Mouse (Mus musculus) kidney, embryonic 16.5 days (tissue): Measurements from ENCODE around the gene Acap2. TPM values are rescaled to one million over a fixed set of nuclear protein-coding genes. Genes with fewer than 3 reads are reported as not detected.

Source experiments
- ATAC-seq: fragments of 200-750 bp; cut with Nextera tagmentation; 2 replicates; pipeline ENCODE4 v1.8.0; 2017; ENCODE audit warnings: moderate TSS enrichment; ENCODE audit not compliant: low FRiP score, low TSS enrichment
- H3K27ac ChIP-seq: fragments of 300-500 bp; sonication (generic); 2 replicates; pipeline ENCODE4 v1.5.1; 2014; ENCODE audit warnings: low read length
- H3K27me3 ChIP-seq: fragments of 300-500 bp; sonication (generic); 2 replicates; pipeline ENCODE4 v1.6.1; 2014; ENCODE audit warnings: low read length, control low read depth, mixed read lengths; ENCODE audit not compliant: insufficient read depth
- H3K36me3 ChIP-seq: fragments of 300-500 bp; sonication (generic); 2 replicates; pipeline ENCODE4 v1.6.1; 2014; ENCODE audit warnings: low read length, control low read depth, mixed read lengths; ENCODE audit not compliant: insufficient read depth
- H3K4me1 ChIP-seq: fragments of 300-500 bp; sonication (generic); 2 replicates; pipeline ENCODE4 v1.6.1; 2014; ENCODE audit warnings: low read length, control low read depth, mixed read lengths; ENCODE audit not compliant: insufficient read depth
- H3K4me2 ChIP-seq: fragments of 300-500 bp; sonication (generic); replicated peaks from 2 replicates; pipeline ENCODE4 v1.6.1; 2014; ENCODE audit warnings: low read depth, low read length
- H3K4me3 ChIP-seq: fragments of 300-500 bp; sonication (generic); 2 replicates; pipeline ENCODE4 v1.5.1; 2014; ENCODE audit warnings: mild to moderate bottlenecking, low read length
- H3K9ac ChIP-seq: fragments of 300-500 bp; sonication (generic); replicated peaks from 2 replicates; pipeline ENCODE4 v1.6.1; 2014; ENCODE audit warnings: low read length
- H3K9me3 ChIP-seq: fragments of 300-500 bp; sonication (generic); 2 replicates; pipeline ENCODE4 v1.6.1; 2016; ENCODE audit warnings: low read length, control low read depth
- WGBS: fragments of 180-500 bp; shearing (Covaris S2); extraction: QIAGEN DNeasy Blood & Tissue Kit; methylation state at CpG from one replicate; pipeline ENCODE4 v1.1.7; 2014; 5-methylcytosine and 5-hydroxymethylcytosine counted together
- polyA plus RNA-seq: library from polyadenylated mRNA; unstranded; fragments of >200 nt; fragmentation: Nextera tagmentation; extraction: Ambion mirVana; gene quantifications from 2 replicates; pipeline ENCODE4 v1.2.1, GENCODE M21; 2015

The Acap2 gene
- polyA plus RNA-seq, 1 experiment from 2014 or later: 18.2 TPM

GRCm38 (mm10) chr16:31165467-31165866 is 35.6 kb downstream of the Acap2 start:
- WGBS: 58% methylated on average over 4 of the region's 4 CpGs
- Histone ChIP-seq H3K9me3 (no peaks in the 10 kb centered on the region), H3K4me3 (no peak overlapping the region), H3K9ac (no peak overlapping the region), H3K27me3 (no peaks in the 10 kb centered on the region), H3K27ac (no peak overlapping the region), H3K4me2 (no peak overlapping the region), H3K4me1 (peaks cover 19% of the 10 kb centered on the region), H3K36me3 (no peaks in the 10 kb centered on the region)
- no peak for ATAC-seq

DNA sequence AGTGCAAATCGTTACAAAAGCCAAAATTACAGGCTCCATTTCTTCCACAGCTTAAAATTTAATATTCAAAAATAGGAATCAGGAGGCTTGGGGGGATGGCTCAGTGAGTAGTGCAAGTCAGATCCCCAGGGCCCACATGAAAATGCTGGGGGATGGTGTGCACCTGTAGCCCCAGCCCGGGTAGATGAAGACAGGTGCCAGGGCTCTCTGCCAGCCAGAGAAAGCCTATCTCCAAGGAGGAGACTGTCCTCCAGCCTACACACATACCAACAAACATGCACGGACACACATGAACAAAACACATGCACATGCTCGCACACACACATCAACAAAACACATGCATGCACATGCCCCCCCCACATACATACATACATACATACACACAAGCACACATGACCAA is 36.9 kb downstream of the Acap2 start:
- ATAC-seq: no peak
- Histone ChIP-seq H3K4me1 (peaks cover 19% of the 10 kb centered on the region), H3K27ac (no peak overlapping the region), H3K36me3 (no peaks in the 10 kb centered on the region), H3K9me3 (no peaks in the 10 kb centered on the region), H3K4me3 (no peak overlapping the region), H3K27me3 (no peaks in the 10 kb centered on the region), H3K4me2 (no peak overlapping the region), H3K9ac (no peak overlapping the region)
- 93% methylated on average over 4 of the region's 4 CpGs for WGBS

- Histone ChIP-seq H3K4me2 (no peak overlapping the region), H3K4me3 (no peak overlapping the region), H3K27me3 (no peaks in the 10 kb centered on the region), H3K27ac (no peak overlapping the region), H3K9ac (no peak overlapping the region), H3K36me3 (peaks cover 29% of the 10 kb centered on the region), H3K9me3 (peaks cover 18% of the 10 kb centered on the region), H3K4me1 (peaks cover 1% of the 10 kb centered on the region)
- WGBS: 71% methylated on average over 6 of the region's 6 CpGs
- no peak for ATAC-seq
These were observed 40.6 kb downstream of the Acap2 start for GRCm38 (mm10) chr16:31160486-31160885.

GRCm38 (mm10) chr16:31159491-31159890 is 41.6 kb downstream of the Acap2 start:
- Histone ChIP-seq H3K27ac (no peak overlapping the region), H3K27me3 (no peaks in the 10 kb centered on the region), H3K4me1 (no peaks in the 10 kb centered on the region), H3K4me2 (no peak overlapping the region), H3K36me3 (peaks cover 38% of the 10 kb centered on the region), H3K4me3 (no peak overlapping the region), H3K9ac (no peak overlapping the region), H3K9me3 (peaks cover 18% of the 10 kb centered on the region)
- 52% methylated on average over 2 of the region's 2 CpGs for WGBS
- no peak for ATAC-seq

- no peak for ATAC-seq
- no peak overlapping the region for H3K27ac ChIP-seq
- H3K36me3 ChIP-seq: peaks cover 12% of the 10 kb centered on the region
- WGBS: 89% methylated on average over 4 of the region's 4 CpGs
- H3K9ac ChIP-seq: no peak overlapping the region
- H3K9me3 ChIP-seq: no peaks in the 10 kb centered on the region
- no peaks in the 10 kb centered on the region for H3K4me1 ChIP-seq
- no peak overlapping the region for H3K4me3 ChIP-seq
- no peak overlapping the region for H3K4me2 ChIP-seq
- H3K27me3 ChIP-seq: no peaks in the 10 kb centered on the region
These were observed 51.2 kb downstream of the Acap2 start for GRCm38 (mm10) chr16:31149841-31150240.

GRCm38 (mm10) chr16:31148891-31149290 is 52.2 kb downstream of the Acap2 start:
- no peak overlapping the region for H3K4me3 ChIP-seq
- H3K4me2 ChIP-seq: no peak overlapping the region
- no peaks in the 10 kb centered on the region for H3K9me3 ChIP-seq
- ATAC-seq: no peak
- no peaks in the 10 kb centered on the region for H3K27me3 ChIP-seq
- H3K4me1 ChIP-seq: no peaks in the 10 kb centered on the region
- 80% methylated on average over 6 of the region's 6 CpGs for WGBS
- H3K9ac ChIP-seq: no peak overlapping the region
- peaks cover 6% of the 10 kb centered on the region for H3K36me3 ChIP-seq
- H3K27ac ChIP-seq: no peak overlapping the region

DNA sequence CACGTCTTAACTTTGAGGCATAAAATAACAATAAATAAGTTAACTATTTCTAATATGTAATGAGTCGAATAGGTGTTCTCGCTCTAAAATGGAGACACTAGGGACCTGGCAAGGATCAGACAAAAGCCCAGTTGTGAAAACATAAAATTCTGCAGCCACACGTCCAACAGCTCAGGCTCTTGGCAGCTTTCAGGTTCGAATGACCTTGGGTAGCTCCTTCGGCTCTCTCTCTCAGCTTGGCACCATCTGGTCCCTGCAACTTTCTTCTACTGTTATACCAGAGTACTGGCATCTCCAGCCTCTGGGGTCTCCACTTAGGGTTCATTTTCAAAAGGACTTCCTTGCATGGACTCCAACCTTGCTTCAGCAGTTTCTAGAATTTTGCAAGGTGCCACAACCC is 53.3 kb downstream of the Acap2 start:
- H3K27ac ChIP-seq: no peak overlapping the region
- peaks cover 6% of the 10 kb centered on the region for H3K36me3 ChIP-seq
- no peaks in the 10 kb centered on the region for H3K4me1 ChIP-seq
- H3K4me2 ChIP-seq: no peak overlapping the region
- H3K27me3 ChIP-seq: no peaks in the 10 kb centered on the region
- 83% methylated on average over 6 of the region's 6 CpGs for WGBS
- H3K9ac ChIP-seq: no peak overlapping the region
- H3K4me3 ChIP-seq: no peak overlapping the region
- no peaks in the 10 kb centered on the region for H3K9me3 ChIP-seq
- no peak for ATAC-seq

GRCm38 (mm10) chr16:31141916-31142315 is 59.1 kb downstream of the Acap2 start:
- Histone ChIP-seq H3K36me3 (peaks cover 14% of the 10 kb centered on the region; the same call in 1 of the 2 replicates), H3K9me3 (no peaks in the 10 kb centered on the region), H3K4me1 (no peaks in the 10 kb centered on the region), H3K9ac (no peak overlapping the region), H3K4me3 (no peak overlapping the region), H3K27me3 (no peaks in the 10 kb centered on the region), H3K27ac (no peak overlapping the region), H3K4me2 (no peak overlapping the region)
- ATAC-seq: no peak
- 76% methylated on average over 6 of the region's 6 CpGs for WGBS

DNA sequence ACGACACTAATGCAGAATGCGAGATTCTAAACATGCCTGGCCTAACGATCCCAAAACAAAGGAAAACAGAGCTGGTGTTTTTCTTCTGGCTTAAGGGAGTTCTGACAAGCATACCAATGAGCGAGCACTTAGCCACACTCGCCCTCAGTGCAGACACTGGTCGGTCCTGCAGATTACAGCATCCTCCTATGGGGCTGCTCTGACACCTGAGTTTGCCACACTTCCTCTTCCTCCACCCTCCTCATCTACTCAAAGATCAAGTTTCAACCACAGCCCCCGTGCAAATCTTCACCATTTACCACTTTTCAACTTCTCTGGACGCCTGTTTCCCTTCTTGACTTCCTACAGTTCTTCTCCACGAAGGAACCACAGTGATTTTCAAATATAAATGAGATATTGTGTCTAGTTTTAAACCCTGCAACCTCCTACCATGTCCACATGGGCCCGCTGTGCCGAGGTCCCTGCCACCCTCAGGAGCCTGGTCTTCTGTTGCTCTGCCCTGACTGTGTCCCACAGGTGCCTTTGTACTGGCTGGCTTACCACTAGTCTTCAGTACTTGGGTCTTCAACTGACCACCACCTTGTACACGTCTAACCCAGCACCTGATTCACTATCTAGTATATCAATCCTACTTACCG is 64.3 kb downstream of the Acap2 start:
- H3K4me1 ChIP-seq: peaks cover 4% of the 10 kb centered on the region; the same call in 1 of the 2 replicates
- 58% methylated on average over 13 of the region's 13 CpGs for WGBS
- H3K4me3 ChIP-seq: no peak overlapping the region
- H3K9ac ChIP-seq: no peak overlapping the region
- H3K4me2 ChIP-seq: no peak overlapping the region; the same call in 1 of the 2 replicates
- no peak overlapping the region for H3K27ac ChIP-seq
- H3K27me3 ChIP-seq: no peaks in the 10 kb centered on the region
- peaks cover 19% of the 10 kb centered on the region; the same call in 1 of the 2 replicates for H3K36me3 ChIP-seq
- no peaks in the 10 kb centered on the region for H3K9me3 ChIP-seq
- ATAC-seq: no peak

- no peak for ATAC-seq
- WGBS: 59% methylated on average over 8 of the region's 8 CpGs
These were observed 65.5 kb downstream of the Acap2 start for GRCm38 (mm10) chr16:31135519-31135918.

More at GRCm38 (mm10) chr16:31135519-31135918, 65.5 kb downstream of the Acap2 start:
- no peaks in the 10 kb centered on the region for H3K27me3 ChIP-seq
- peaks cover 19% of the 10 kb centered on the region; the same call in 1 of the 2 replicates for H3K36me3 ChIP-seq
- H3K27ac ChIP-seq: no peak overlapping the region
- H3K4me1 ChIP-seq: peaks cover 4% of the 10 kb centered on the region; the same call in 1 of the 2 replicates
- no peaks in the 10 kb centered on the region for H3K9me3 ChIP-seq
- no peak overlapping the region for H3K4me2 ChIP-seq
- H3K4me3 ChIP-seq: no peak overlapping the region
- no peak overlapping the region for H3K9ac ChIP-seq
